Mouse (Mus musculus) forebrain, embryonic 10.5 days (tissue): ENCODE measurements around the gene Srsf2. TPM values are rescaled to one million over a fixed set of nuclear protein-coding genes. Genes with fewer than 3 reads are reported as not detected.

Source experiments
- DNase-seq: peaks from one replicate; pipeline ENCODE4 v3.0.0-alpha.2; 2017; ENCODE audit warnings: low spot score; ENCODE audit errors: extremely low spot score
- H3K27ac ChIP-seq: fragments of 300-500 bp; sonication (generic); 2 replicates; pipeline ENCODE4 v1.5.1; 2016; ENCODE audit warnings: mild to moderate bottlenecking
- H3K27me3 ChIP-seq: fragments of 300-500 bp; sonication (generic); 2 replicates; pipeline ENCODE4 v1.6.1; 2016; ENCODE audit warnings: mild to moderate bottlenecking; ENCODE audit not compliant: poor library complexity, severe bottlenecking
- H3K36me3 ChIP-seq: fragments of 300-500 bp; sonication (generic); replicated peaks from 2 replicates; pipeline ENCODE4 v1.6.1; 2016; ENCODE audit warnings: mild to moderate bottlenecking, moderate library complexity
- H3K4me1 ChIP-seq: fragments of 300-500 bp; sonication (generic); 2 replicates; pipeline ENCODE4 v1.6.1; 2016
- H3K4me3 ChIP-seq: fragments of 300-500 bp; sonication (generic); 2 replicates; pipeline ENCODE4 v1.5.1; 2016; ENCODE audit warnings: mild to moderate bottlenecking, moderate library complexity
- H3K9me3 ChIP-seq: fragments of 300-500 bp; sonication (generic); 2 replicates; pipeline ENCODE4 v1.6.1; 2016; ENCODE audit warnings: mild to moderate bottlenecking, moderate library complexity
- WGBS: fragments of 180-500 bp; shearing (Covaris S2); methylation state at CpG from one replicate; pipeline ENCODE4 v1.1.7; 2016; 5-methylcytosine and 5-hydroxymethylcytosine counted together
- polyA plus RNA-seq: library from polyadenylated mRNA; unstranded; fragments of >200 nt; fragmentation: Nextera tagmentation; extraction: Ambion mirVana; gene quantifications from 2 replicates; pipeline ENCODE4 v1.2.1, GENCODE M21; 2016

Gene Srsf2
- polyA plus RNA-seq, 1 experiment from 2014 or later, result 901 TPM

DNA sequence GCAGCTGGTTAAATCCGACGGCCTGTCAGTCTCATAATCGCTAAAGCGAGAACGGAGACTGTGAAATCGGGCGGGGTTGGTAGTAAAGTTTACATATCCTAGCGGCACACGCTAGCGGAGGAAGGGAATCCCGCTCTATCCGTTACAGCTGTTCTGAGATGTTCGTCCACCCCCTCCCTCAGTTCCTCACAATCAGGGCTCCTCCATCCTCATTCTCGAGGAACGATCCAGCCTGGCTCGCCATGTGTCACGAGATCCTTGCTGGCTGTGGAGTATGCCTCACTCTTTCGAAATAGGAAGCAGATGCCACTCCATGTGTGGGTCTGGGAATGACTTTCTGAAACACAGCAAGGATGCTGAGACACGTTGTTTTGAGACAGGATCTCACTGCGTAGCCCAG is 21.1 kb upstream of the Srsf2 start:
- H3K4me3 ChIP-seq, result no peak overlapping the region
- no peaks in the 10 kb centered on the region for H3K4me1 ChIP-seq
- WGBS, result 95% methylated on average over 20 of the region's 20 CpGs
- peaks cover 53% of the 10 kb centered on the region for H3K36me3 ChIP-seq
- DNase-seq, result no peak
- no peaks in the 10 kb centered on the region for H3K9me3 ChIP-seq
- no peak overlapping the region for H3K27ac ChIP-seq
- H3K27me3 ChIP-seq, result no peaks in the 10 kb centered on the region

DNA sequence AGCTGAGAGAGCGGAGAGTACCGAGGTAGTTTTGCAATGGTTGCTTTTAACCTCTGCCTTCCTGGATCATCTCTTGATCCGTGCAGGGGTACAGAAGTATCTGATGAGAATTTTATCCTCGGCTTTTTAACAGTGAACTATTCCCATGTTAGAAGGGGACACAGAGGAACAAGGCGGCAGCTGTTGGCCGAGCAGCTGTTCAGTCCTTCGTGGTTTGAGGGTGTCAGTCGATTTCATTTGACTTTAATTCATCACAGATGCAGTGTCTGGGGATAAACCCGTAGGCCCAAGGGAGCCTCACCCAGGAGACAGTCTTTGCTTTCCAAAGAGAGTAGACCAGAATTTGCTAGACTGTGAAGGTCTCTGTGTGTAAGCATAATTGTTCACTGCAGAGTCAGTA is 18.6 kb upstream of the Srsf2 start:
- Histone ChIP-seq H3K27ac (no peak overlapping the region), H3K4me1 (no peaks in the 10 kb centered on the region), H3K4me3 (no peak overlapping the region), H3K27me3 (no peaks in the 10 kb centered on the region), H3K36me3 (peaks cover 64% of the 10 kb centered on the region), H3K9me3 (no peaks in the 10 kb centered on the region)
- WGBS, result 89% methylated on average over 9 of the region's 9 CpGs
- no peak for DNase-seq

DNA sequence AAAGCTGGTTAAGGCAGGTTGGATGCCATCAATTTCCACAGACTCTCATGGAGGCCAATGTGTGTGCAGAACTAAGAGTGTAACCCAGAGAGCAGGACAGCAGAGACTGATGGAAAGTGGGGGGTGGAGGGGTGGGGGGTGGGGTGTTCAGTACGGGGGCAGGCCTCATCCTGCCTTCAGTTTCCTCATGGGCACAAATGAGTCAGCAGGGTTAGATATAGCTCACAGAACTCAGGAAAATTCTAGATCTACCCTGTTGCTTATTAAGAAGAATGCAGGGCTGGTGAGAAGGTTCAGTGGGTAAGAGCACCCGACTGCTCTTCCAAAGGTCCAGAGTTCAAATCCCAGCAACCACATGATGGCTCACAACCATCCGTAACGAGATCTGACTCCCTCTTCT is 16.7 kb upstream of the Srsf2 start:
- no peak for DNase-seq
- H3K36me3 ChIP-seq, result peaks cover 72% of the 10 kb centered on the region
- H3K27me3 ChIP-seq, result no peaks in the 10 kb centered on the region
- no peaks in the 10 kb centered on the region for H3K9me3 ChIP-seq
- H3K27ac ChIP-seq, result no peak overlapping the region
- no peaks in the 10 kb centered on the region for H3K4me1 ChIP-seq
- no peak overlapping the region for H3K4me3 ChIP-seq
- 90% methylated on average over 4 of the region's 4 CpGs for WGBS

DNA sequence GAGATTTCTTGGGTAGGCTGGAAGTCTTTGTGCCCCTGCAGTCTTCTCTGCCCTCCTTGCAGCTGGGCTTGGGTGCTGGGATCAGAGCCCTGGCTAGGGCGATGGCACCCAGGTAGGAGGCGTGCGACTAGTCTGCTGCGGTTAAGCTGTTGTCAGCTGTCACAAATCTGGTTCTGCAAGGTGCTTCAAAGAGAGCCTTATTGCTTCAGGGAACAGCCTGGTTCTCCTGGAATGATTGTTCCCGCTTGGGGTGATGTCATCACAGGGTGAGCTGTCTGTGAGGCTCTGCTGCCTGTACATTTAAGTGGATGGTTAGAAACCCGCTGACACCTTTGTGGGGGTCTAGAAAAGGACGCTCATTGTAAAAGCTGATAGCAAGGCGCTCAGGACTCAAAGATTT is 16.3 kb upstream of the Srsf2 start:
- WGBS, result 88% methylated on average over 8 of the region's 8 CpGs
- H3K4me3 ChIP-seq, result no peak overlapping the region
- peaks cover 72% of the 10 kb centered on the region for H3K36me3 ChIP-seq
- H3K4me1 ChIP-seq, result no peaks in the 10 kb centered on the region
- H3K27me3 ChIP-seq, result no peaks in the 10 kb centered on the region
- DNase-seq, result no peak
- no peak overlapping the region for H3K27ac ChIP-seq
- H3K9me3 ChIP-seq, result no peaks in the 10 kb centered on the region

DNA sequence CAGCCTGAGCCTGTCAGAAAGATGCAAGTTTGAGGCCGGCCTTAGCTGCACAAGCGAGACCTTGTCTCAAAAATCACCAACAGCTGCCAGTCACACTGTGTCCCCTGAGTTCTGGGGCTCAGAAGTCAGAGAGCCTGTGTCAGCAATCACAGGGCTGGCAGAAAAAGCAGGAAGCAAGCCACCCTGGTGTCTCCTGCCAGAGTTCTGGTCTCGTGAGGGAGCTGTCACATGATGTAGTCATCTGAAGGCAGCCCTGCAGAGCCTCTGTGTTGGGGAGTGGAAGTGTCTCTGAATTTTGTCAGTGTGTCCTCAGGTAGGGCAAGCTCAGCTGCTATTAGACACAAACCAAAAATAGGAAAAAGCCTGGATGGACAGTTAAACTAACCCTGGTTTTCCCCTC is 15.2 kb upstream of the Srsf2 start:
- no peaks in the 10 kb centered on the region for H3K27me3 ChIP-seq
- H3K27ac ChIP-seq, result no peak overlapping the region
- H3K36me3 ChIP-seq, result peaks cover 71% of the 10 kb centered on the region
- H3K4me1 ChIP-seq, result no peaks in the 10 kb centered on the region
- no peak for DNase-seq
- no peak overlapping the region for H3K4me3 ChIP-seq
- whole genome bisulfite sequencing, result 84% methylated on average over 3 of the region's 3 CpGs
- no peaks in the 10 kb centered on the region for H3K9me3 ChIP-seq

DNA sequence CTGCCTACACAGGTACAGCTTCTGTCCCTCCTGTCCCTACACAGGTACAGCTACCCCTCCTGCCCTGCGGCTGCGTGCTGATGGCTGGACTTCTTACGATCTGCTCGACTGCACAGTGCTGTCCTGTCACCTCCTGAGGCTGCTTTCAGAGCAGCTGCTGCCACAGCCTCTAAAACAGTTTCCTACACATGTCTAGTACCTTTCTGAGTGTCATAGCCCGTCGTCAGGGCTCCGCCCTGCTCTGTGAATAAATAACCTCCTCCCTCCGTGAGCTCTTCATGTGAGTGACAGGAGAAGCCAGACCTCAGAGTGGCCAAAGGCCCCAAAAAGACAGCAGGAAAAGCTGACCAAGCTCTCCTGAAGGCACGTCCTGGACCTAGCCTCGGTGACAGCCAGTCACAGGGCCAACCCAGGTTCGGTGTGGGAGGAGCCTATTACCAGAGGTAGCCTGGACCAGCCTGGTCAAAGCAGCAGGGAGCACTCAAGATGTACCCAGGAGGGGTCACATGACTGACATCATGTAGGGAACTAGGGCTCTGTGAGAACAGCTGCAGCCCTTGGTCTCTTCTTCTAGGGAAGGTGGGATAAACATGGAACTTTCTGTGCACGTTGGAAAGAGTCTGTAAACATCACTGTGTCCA is 13.2 kb upstream of the Srsf2 start:
- no peak for DNase-seq
- no peaks in the 10 kb centered on the region for H3K27me3 ChIP-seq
- no peaks in the 10 kb centered on the region for H3K4me1 ChIP-seq
- H3K36me3 ChIP-seq, result peaks cover 74% of the 10 kb centered on the region
- no peaks in the 10 kb centered on the region for H3K9me3 ChIP-seq
- H3K27ac ChIP-seq, result no peak overlapping the region
- H3K4me3 ChIP-seq, result no peak overlapping the region
- WGBS, result 79% methylated on average over 12 of the region's 12 CpGs

DNA sequence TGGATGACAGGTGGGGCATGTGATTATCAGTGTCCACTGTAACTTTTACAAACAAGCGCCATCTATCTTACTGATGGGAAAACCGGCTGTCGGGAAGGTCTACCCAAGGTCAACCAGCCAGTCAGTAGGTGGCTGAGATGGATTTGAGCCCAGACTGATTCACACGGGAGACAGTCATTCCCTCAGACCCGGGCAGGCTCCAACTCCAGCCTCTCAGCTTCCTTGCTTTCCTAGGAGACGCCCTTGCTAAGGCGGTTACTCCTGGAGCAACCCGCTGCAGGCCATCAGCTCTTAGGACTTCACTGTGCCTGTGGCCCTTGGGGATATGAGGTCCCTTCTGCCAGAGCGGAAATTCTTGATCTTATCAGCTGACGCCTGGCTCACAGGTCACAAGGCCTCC is 11.6 kb upstream of the Srsf2 start:
- WGBS, result 87% methylated on average over 10 of the region's 10 CpGs
- H3K9me3 ChIP-seq, result no peaks in the 10 kb centered on the region
- DNase-seq, result no peak

DNA sequence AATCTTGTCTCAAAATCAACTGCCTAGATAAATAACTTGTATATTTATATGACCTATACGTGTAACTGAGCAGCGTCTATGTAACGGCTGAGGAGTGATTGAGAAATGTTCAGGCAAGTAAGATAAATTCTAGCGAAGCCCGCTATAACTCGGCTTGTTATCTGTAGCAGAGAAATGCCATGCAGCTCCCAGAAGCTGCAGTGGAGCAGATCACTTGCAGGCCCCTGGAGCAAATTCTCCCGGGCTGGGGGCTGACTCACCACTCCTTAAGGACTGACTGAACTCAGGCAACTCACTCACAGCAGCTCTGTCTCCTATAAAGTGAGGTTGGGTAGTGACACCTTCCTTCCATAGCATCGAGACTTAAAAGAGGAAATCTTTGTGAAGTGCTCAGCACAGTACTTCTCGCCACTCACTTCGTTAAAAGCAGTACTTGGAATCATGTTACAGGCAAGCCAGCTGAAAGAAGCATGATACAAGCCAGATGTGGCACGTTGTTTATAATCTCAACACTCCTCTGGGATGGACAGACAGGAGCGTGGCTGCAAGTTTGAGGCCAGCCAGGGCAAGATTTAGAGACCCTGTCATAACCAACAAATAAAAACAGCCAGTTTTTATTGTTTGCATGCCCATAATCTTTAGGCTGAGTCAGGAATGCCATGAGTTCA is 4.4 kb upstream of the Srsf2 start:
- H3K9me3 ChIP-seq, result no peaks in the 10 kb centered on the region
- DNase-seq, result no peak
- no peak overlapping the region for H3K4me3 ChIP-seq
- H3K27me3 ChIP-seq, result no peaks in the 10 kb centered on the region
- H3K36me3 ChIP-seq, result peaks cover 30% of the 10 kb centered on the region
- no peak overlapping the region for H3K27ac ChIP-seq
- H3K4me1 ChIP-seq, result peaks cover 19% of the 10 kb centered on the region
- 77% methylated on average over 12 of the region's 12 CpGs for WGBS

More for the DNA sequence above, 11.6 kb upstream of the Srsf2 start:
- Histone ChIP-seq H3K27ac (no peak overlapping the region), H3K27me3 (no peaks in the 10 kb centered on the region), H3K4me3 (no peak overlapping the region), H3K36me3 (peaks cover 80% of the 10 kb centered on the region), H3K4me1 (no peaks in the 10 kb centered on the region)

DNA sequence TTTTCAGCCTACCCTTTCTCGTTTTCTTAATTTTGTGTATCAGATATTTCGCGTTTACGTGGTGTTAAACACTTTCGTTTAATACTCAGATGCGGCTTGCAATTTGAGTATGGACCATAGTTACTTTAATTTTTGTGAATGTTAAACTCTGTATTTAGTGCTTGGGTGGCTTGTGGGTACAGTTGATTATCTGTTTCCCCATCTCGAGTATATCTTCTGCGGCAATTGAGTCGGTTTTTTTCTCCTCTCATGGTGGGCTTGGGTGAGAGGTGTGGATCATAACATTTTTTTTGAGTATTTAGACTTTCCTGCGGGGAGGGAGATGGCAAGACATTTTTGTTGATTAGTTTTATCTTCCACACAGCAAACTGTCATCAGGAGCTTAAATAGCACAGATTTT is 1.4 kb upstream of the Srsf2 start:
- WGBS, result 43% methylated on average over 10 of the region's 10 CpGs
- Histone ChIP-seq H3K4me3 (peak overlapping the region; percentile 97), H3K36me3 (peaks cover 34% of the 10 kb centered on the region), H3K27ac (peak overlapping the region; percentile 100), H3K4me1 (peaks cover 30% of the 10 kb centered on the region), H3K27me3 (no peaks in the 10 kb centered on the region), H3K9me3 (no peaks in the 10 kb centered on the region)
- DNase-seq, result no peak

DNA sequence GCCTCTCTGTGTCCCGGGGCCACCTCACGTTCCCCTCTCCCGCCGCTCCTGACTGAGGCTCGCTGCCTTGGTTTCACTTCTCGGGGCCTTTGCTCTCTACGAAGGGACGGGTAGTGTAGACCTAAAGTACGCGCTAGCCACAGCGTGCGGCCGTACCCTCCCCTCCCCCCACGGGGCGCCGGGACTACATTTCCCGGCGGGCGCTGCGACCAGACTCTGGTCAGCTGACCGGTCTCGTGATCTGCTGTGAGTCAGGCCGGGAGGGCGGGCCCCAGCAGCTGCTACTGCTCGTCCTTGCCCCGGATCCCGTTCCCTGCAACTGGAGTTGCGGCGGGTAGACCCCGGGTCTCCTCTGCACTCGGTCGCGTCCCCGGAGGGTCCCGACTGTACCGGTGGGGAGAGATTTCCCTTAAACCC is 626 bp upstream of the Srsf2 start:
- peak overlapping the region; percentile 100 for H3K27ac ChIP-seq
- DNase-seq, result peak; percentile 95
- peaks cover 38% of the 10 kb centered on the region for H3K36me3 ChIP-seq
- peak overlapping the region; percentile 97 for H3K4me3 ChIP-seq
- H3K9me3 ChIP-seq, result no peaks in the 10 kb centered on the region
- H3K27me3 ChIP-seq, result no peaks in the 10 kb centered on the region
- WGBS, result under 1% methylated on average over 36 of the region's 36 CpGs
- H3K4me1 ChIP-seq, result peaks cover 30% of the 10 kb centered on the region

DNA sequence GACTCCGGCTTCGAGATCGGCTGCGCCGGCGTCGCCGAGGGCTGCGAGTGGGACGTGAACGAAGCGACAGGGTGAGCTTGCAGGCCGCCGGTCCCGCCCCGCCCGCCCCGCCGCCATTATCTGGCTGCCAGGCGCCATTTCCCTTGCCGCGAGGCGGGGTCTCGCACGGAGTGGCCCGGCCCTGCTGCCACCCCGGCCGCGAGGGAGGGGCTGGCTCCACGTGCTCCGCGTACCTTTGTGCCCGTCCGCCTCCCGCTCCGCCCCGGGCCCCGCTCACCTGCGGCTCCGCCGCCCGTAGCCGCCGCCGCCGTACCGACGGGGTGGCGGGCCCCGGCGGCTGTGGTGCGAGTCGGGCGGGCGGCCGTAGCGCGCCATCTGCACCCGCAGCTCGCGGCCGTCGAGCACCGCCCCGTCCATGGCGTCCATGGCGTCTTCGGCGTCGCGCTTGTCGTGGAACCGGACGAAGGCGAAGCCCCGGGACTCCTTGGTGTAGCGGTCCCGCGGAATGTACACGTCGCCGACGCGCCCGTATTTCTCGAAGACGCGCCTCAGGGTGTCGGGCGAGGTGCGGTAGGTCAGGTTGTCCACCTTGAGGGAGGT is 503 bp downstream of the Srsf2 start, which contains the start of gene Mfsd11:
Mfsd11 (plus strand) TSS at position 150 of the 600 bp plus-strand sequence.
- H3K9me3 ChIP-seq, result no peaks in the 10 kb centered on the region
- H3K4me3 ChIP-seq, result peak within 1 kb of the TSS; percentile 97
- H3K27me3 ChIP-seq, result no peaks in the 10 kb centered on the region
- peaks cover 49% of the 10 kb centered on the region for H3K36me3 ChIP-seq
- peak; percentile 60 for DNase-seq
- peak within 1 kb of the TSS; percentile 100 for H3K27ac ChIP-seq
- WGBS, result under 1% methylated on average over 78 of the region's 91 CpGs
- H3K4me1 ChIP-seq, result peaks cover 36% of the 10 kb centered on the region

DNA sequence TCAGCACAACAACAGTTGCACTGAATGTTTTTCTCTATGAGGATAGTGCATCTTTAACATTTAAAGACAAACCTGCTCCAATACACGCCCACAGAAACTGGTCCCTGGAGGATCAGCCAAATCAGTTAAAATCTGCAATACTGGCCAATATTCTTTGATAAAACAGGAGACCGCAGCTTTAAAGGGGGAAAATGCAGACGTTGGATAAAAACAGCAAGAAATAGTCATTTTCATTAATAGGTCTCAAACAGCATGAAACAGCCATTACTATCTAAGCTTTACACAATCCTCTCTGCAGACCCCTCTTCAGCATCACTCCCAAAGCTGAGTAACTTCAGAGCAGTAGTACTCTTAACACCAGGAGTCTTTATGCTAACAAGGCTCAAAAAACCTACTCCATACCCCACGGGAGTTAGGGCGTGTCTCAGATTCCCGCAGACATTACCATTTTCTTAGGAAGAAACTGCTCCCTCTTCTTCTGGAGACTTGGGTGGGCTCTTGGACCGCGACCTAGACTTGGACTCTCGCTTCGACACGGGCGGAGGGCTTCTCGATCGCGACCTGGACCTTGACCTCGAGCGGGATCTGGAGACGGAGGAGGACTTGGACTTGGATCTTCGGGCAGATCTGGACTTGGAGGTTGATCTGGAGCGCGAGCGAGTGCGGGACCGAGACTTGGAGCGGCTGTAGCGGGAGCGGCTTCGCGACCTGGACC is 1.2 kb downstream of the Srsf2 start:
- H3K36me3 ChIP-seq, result peaks cover 56% of the 10 kb centered on the region
- peak; percentile 52 for DNase-seq

More for the DNA sequence above, 1.2 kb downstream of the Srsf2 start:
- peak overlapping the region; percentile 97 for H3K4me3 ChIP-seq
- no peaks in the 10 kb centered on the region for H3K9me3 ChIP-seq
- peak overlapping the region; percentile 100 for H3K27ac ChIP-seq
- H3K27me3 ChIP-seq, result no peaks in the 10 kb centered on the region
- peaks cover 31% of the 10 kb centered on the region for H3K4me1 ChIP-seq
- WGBS, result 1% methylated on average over 29 of the region's 29 CpGs
